Mouse (Mus musculus) spleen, postnatal 10 days (tissue): ENCODE data around the gene Sdhc.
A peak's percentile ranks its signal among the peaks of the same experiment; 100 is the strongest.
"Not testable (repeated sequence)": the region's sequence is repeated elsewhere in the genome, so short reads cannot be mapped to it uniquely, and the experiment has no call there.

Experiments
- DNase-seq, 2 experiments: peaks; one replicate each; pipeline ENCODE4 v3.0.0; 2021 to 2022; ENCODE audit warnings: low spot score in 2 of 2

Gene Sdhc

DNA sequence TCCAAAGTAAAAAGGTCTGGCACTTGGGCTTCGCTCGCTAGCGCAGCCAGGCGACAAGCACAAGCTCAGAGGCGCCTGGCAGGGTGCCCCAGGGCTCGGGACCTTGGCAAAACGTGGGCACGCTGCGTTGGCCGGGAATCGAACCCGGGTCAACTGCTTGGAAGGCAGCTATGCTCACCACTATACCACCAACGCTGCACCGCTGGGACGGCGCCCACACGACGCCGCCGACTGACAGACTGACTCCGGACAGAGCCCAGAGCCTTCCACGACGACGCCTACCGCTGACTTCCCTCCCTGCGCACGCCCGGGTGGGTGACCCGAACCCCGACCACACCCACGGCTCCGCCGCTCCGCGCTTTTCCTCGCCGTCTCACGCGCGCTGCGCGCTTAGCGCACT is 70.6 kb downstream of the Sdhc start:
- DNase-seq = not testable (repeated sequence)

DNA sequence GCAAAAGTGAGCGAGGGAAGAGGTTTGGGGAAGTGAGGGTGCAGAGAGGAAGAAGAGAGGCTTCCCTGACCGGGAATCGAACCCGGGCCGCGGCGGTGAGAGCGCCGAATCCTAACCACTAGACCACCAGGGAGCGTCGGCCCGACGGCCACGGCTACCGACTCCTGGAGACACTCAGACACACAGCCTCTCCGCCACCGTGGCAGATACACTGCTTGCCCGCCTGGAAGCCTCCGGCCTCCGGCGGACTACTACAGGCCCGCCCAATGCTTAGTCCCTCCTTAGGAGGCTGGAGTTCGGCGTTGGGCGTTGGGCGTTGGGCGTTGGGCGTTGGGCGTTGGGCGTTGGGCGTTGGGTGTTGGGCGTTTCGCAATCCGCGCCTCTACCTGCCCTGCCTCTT is 71.1 kb downstream of the Sdhc start:
- DNase-seq = not testable (repeated sequence)

DNA sequence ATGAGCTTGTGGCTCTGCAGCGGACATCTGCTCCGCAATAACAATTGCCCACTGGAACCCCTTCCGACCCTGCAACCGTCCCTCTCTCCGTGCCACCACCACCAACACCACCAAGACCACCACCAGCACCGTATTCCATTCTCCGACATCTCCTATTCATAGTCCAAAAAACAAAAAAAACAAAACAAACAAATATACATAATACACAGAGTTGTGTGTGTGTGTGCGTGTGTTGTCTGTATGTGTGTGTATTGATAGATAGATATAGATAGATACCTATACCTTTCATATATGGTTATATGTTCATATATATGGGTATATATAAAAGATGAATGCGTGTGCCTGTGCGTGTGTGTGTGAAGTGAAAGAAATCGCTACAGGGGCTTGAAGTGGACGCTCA is 72.0 kb downstream of the Sdhc start:
- DNase-seq = not testable (repeated sequence)

DNA sequence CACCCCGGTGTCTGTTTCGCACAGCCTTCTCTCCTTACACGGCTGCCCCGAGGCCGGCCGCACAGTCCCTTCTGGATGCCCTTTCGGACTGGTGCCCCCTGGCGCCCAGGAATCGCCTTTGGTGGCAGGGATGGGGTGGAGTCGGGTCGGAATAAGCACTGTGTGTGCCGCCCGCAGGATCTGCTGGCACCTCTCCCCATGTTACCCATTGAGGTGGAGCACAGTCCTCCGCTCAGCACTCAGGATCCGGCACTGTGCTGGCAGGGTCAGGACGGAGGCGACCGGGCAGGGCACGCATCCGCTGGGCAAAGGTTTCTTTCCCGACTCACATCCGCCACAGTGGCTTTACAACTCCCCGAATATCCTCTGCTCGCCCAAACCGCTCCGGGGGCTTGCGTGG is 72.4 kb downstream of the Sdhc start:
- peak in 1 of 2 experiments; percentile 67 for DNase-seq

DNA sequence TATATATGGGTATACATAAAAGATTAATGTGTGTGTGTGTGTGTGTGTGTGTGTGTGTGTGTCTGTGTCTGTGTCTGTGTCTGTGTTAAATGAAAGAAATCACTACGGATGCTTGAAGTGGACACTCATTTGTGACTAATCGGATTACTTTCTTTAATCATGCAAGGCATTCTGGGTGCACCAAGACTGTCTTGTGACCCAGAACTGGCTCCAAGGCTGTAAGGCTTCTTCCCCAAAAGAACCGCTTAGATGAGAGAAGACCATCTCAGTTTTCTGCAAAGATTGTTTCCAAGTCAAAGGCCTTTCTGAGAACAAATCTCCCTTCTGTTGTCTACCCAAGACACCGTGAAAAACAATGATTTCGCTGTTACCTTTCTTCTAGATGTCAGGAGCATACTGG is 73.2 kb downstream of the Sdhc start:
- not testable (repeated sequence) for DNase-seq
